Mouse (Mus musculus): ENCODE measurements around the gene Rps27l. TPM values are rescaled to one million over a fixed set of nuclear protein-coding genes. Genes with fewer than 3 reads are reported as not detected.

Rps27l gene
- 45.1 to 54.9 TPM (median 46.7 TPM) in 4 replicates for total RNA-seq (2023; ENCODE audit: inconsistent age)

DNA sequence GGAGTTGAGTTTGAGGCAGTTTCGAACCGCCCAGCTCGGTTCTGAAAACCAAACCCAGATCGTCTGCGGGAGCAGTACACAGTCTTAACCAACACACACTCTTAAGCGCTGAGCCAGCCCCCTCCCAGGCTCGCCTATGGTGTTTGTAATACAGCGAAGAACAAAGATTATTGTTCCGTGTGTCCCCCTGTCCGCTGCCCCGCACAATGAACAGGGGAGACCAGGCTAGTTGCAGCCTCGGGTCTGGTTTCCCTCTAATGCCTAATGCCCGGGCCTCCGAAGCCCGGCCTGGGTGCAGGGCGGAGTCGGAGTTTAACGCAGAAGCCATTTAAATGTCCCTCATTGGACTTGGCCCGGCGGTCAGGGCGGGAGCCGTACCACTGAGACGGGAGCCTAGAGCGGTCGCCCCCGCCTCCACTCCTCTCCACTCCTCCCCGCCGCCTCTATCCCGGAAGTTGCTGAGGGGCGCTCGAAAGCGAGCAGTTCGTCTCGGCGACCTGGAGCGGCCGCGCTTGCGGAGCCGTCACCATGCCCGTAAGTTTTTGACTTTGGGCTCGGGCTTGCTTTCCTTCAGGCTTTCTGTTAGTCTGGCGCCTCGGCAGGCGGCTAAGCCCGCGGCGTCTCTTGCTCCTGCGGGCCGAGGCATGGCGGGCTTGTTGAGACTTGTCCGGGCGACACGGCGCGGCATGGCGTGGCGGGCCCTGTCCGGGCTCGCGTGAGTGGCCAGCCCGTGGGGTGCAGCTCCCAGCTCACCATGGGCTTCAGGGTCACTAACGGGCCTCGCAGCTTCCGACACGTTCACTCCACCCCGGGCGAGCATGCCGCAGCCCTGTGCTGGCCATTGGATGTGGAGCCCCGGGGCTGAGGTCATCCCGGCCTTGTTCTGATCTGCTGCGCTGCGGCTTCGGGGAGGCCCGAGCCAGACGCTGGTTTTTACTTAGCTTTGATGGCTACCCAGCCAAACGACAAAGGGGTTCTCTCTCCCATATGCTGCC is at the start of gene Rps27l:
Rps27l (plus strand) TSS at position 440 of the 995 bp plus-strand sequence.

DNA sequence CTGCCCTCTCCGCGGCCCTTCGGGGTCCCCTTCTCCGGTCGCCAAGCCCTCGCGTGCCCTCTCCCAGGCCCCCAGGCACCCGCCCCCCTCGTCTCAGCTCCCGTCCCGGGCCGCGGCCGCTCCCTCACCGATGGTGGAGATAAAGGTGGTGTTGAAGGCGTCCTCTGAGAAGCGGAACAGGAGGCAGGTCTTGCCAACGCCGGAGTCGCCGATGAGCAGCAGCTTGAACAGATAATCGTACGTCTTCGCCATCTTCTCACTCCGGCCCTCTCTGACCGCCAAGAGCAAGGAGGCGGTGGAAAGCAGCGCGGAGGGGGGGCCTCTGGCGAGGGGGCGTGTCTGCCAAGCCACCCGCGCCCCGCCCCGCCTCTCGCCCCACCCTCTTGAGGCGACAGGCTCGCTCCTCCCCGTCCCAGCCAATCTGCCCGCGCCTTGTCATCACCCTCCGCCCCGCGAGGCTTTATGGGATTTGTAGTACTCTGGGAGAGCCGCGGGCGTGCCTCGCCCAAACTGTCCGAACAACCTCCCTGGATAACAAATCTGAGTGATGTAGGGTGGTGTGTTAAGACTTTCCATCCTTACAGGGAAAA is 26.4 kb upstream of the Rps27l start, which contains the start of gene Rab8b:
Rab8b (minus strand) TSS at position 306 of the 590 bp plus-strand sequence.

DNA sequence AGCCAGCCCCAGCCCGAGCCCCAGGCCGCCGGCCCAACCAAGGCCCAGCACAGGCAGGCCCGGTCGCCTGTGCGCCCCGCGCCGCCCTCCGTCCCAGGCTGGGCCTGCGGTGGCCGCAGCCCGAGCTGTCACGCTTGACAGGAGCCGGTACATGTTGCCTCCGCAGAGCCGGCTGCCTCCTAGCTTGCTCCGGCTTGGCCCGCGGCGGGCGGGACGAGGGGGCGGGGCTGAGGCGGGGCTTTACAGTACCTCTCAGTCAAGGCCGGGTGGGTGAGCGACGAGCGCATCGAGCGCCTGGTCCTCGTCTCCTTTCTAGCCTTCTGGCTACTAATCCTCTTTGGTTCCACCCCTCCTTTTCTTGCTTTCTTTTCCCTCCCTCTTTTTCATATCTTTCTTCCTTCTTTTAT is 29.4 kb downstream of the Rps27l start, which contains the start of gene Lactb:
Lactb (minus strand) TSS at position 246 of the 407 bp plus-strand sequence.

Other genes starting within 250 kb of the Rps27l start
- gene Car12, start 232.4 kb upstream of the Rps27l start, total RNA-seq (2023; ENCODE audit: inconsistent age) = 0.22 to 0.72 TPM (median 0.35 TPM) in 3 of 4 replicates, not detected in the other
- 1.2 to 2.1 TPM (median 1.5 TPM) in 4 replicates for gene Aph1b, start 150.6 kb upstream of the Rps27l start, total RNA-seq (2023; ENCODE audit: inconsistent age)
- gene Gm10647, start 149.0 kb upstream of the Rps27l start, total RNA-seq (2023; ENCODE audit: inconsistent age) = 0.24 TPM in 1 of 4 replicates, not detected in the others
- gene Aph1c, start 111.4 kb upstream of the Rps27l start, total RNA-seq (2023; ENCODE audit: inconsistent age) = 0.55 to 2.1 TPM (median 0.59 TPM) in 4 replicates
- 32.3 to 36.6 TPM (median 35.3 TPM) in 4 replicates for gene Rab8b, start 26.4 kb upstream of the Rps27l start, total RNA-seq (2023; ENCODE audit: inconsistent age)
- gene Lactb, start 29.4 kb downstream of the Rps27l start, total RNA-seq (2023; ENCODE audit: inconsistent age) = 30.0 to 35.5 TPM (median 30.5 TPM) in 4 replicates
- 41.7 to 54.4 TPM (median 44.3 TPM) in 4 replicates for gene Tpm1, start 103.3 kb downstream of the Rps27l start, total RNA-seq (2023; ENCODE audit: inconsistent age)

All from B cell, adult (primary cell).